Mouse (Mus musculus): ENCODE data around the gene Tmem252. TPM values are rescaled to one million over a fixed set of nuclear protein-coding genes. Genes with fewer than 3 reads are reported as not detected.
"Not testable (repeated sequence)": the region's sequence is repeated elsewhere in the genome, so short reads cannot be mapped to it uniquely, and the experiment has no call there.

Tmem252 gene
- polyA plus RNA-seq, 1 experiment from 2014 or later = 14.5 TPM

DNA sequence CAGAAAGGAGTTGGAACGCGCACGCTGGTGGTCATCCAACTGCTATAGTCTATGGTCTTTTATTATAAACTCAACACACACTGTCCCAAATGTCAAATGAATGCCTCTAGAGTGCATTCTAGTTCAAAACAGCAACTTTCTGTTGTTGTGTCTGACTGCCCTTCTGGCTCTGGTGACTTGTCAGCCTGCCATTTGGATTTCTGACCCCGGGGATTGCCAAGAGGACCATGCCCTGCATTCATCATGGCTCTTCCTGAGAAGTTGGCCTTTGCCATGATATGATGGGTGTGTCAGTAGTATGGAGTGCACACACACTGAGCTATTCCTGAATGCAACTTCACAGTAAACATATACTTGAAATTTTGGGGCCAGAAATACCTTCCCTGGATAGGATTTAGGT lies 15.7 kb downstream of the Tmem252 start:
- no peak overlapping the region for H3K4me2 ChIP-seq (replicated peaks; ENCODE audit: low read depth, low read length)
- no peak overlapping the region for H3K4me3 ChIP-seq (ENCODE audit: low read depth, low read length)
- no peaks in the 10 kb centered on the region for H3K9me3 ChIP-seq (ENCODE audit: control insufficient read depth, low read depth, low read length)
- 95% methylated on average over 4 of the region's 4 CpGs for WGBS
- no peaks in the 10 kb centered on the region for H3K4me1 ChIP-seq (ENCODE audit: control insufficient read depth, insufficient read depth, low read length)
- H3K36me3 ChIP-seq (ENCODE audit: control insufficient read depth, insufficient read depth, low read length) = peaks cover 5% of the 10 kb centered on the region; the same call in 1 of the 2 replicates
- ATAC-seq (ENCODE audit: insufficient number of reproducible peaks, insufficient read depth, low FRiP score, low read depth) = no peak
- H3K9ac ChIP-seq (replicated peaks; ENCODE audit: low read depth, low read length) = no peak overlapping the region
- H3K27me3 ChIP-seq (ENCODE audit: control insufficient read depth, insufficient read depth, low read length) = no peaks in the 10 kb centered on the region
- no peak overlapping the region for H3K27ac ChIP-seq (ENCODE audit: low read length)

DNA sequence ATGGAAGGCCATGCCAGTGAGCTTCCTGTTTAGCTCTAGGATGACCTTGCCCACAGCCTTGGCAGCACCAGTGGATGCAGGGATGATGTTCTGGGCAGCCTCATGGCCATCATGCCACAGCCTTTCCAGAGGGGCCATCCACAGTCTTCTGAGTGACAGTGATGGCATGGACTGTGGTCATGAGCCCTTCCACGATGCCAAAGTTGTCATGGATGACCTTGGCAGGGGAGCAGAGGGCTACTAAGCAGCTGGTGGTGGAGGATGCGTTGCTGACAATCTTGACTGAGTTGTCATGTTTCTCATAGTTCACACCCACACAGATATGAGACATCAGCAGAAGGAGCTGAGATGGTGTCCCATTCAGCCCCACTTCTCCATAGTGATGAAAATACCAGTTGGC lies 18.9 kb downstream of the Tmem252 start:
- no peak for ATAC-seq (ENCODE audit: insufficient number of reproducible peaks, insufficient read depth, low FRiP score, low read depth)

DNA sequence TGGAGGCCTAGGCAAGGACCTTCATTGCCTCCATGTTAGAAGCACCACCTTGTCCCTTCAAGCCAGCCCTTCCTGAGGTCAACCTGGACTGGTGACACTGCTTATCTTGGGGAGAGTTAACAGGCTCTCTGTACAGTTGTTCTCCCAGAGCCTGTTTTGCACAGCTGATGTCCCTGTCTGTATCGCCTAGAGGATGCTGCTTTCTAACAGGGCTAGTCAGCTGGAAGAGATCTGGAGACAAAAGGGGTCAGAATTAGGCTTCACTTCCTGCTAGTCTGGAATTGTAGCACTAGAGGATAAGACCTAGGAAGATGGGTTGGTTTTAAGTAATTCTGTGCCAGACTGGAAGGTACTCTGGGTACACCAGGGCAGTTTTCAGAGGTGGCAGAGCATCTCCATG lies 24.1 kb downstream of the Tmem252 start:
- peaks cover 8% of the 10 kb centered on the region; the same call in 1 of the 2 replicates for H3K4me1 ChIP-seq (ENCODE audit: control insufficient read depth, insufficient read depth, low read length)
- H3K9ac ChIP-seq (replicated peaks; ENCODE audit: low read depth, low read length) = no peak overlapping the region
- H3K36me3 ChIP-seq (ENCODE audit: control insufficient read depth, insufficient read depth, low read length) = peaks cover 5% of the 10 kb centered on the region; the same call in 1 of the 2 replicates
- WGBS = 76% methylated on average over 1 of the region's 1 CpGs
- ATAC-seq (ENCODE audit: insufficient number of reproducible peaks, insufficient read depth, low FRiP score, low read depth) = no peak
- no peak overlapping the region for H3K27ac ChIP-seq (ENCODE audit: low read length)
- H3K27me3 ChIP-seq (ENCODE audit: control insufficient read depth, insufficient read depth, low read length) = no peaks in the 10 kb centered on the region
- no peaks in the 10 kb centered on the region for H3K9me3 ChIP-seq (ENCODE audit: control insufficient read depth, low read depth, low read length)
- no peak overlapping the region for H3K4me3 ChIP-seq (ENCODE audit: low read depth, low read length)
- H3K4me2 ChIP-seq (replicated peaks; ENCODE audit: low read depth, low read length) = no peak overlapping the region

More for the DNA sequence above, 18.9 kb downstream of the Tmem252 start:
- WGBS = 88% methylated on average over 2 of the region's 2 CpGs
- Histone ChIP-seq H3K9ac (replicated peaks; ENCODE audit: low read depth, low read length) (no peak overlapping the region), H3K9me3 (ENCODE audit: control insufficient read depth, low read depth, low read length) (no peaks in the 10 kb centered on the region), H3K4me3 (ENCODE audit: low read depth, low read length) (no peak overlapping the region), H3K27ac (ENCODE audit: low read length) (no peak overlapping the region), H3K36me3 (ENCODE audit: control insufficient read depth, insufficient read depth, low read length) (peaks cover 5% of the 10 kb centered on the region; the same call in 1 of the 2 replicates), H3K4me2 (replicated peaks; ENCODE audit: low read depth, low read length) (no peak overlapping the region), H3K27me3 (ENCODE audit: control insufficient read depth, insufficient read depth, low read length) (no peaks in the 10 kb centered on the region), H3K4me1 (ENCODE audit: control insufficient read depth, insufficient read depth, low read length) (no peaks in the 10 kb centered on the region)

- no peaks in the 10 kb centered on the region for H3K27me3 ChIP-seq (ENCODE audit: control insufficient read depth, insufficient read depth, low read length)
- H3K9me3 ChIP-seq (ENCODE audit: control insufficient read depth, low read depth, low read length) = no peaks in the 10 kb centered on the region
- no peak overlapping the region for H3K9ac ChIP-seq (replicated peaks; ENCODE audit: low read depth, low read length)
- WGBS = 50% methylated on average over 5 of the region's 5 CpGs
- peaks cover under 1% of the 10 kb centered on the region; the same call in 1 of the 2 replicates for H3K36me3 ChIP-seq (ENCODE audit: control insufficient read depth, insufficient read depth, low read length)
- no peak for ATAC-seq (ENCODE audit: insufficient number of reproducible peaks, insufficient read depth, low FRiP score, low read depth)
- H3K4me1 ChIP-seq (ENCODE audit: control insufficient read depth, insufficient read depth, low read length) = peaks cover 9% of the 10 kb centered on the region; the same call in 1 of the 2 replicates
- no peak overlapping the region for H3K4me3 ChIP-seq (ENCODE audit: low read depth, low read length)
- H3K27ac ChIP-seq (ENCODE audit: low read length) = no peak overlapping the region
- H3K4me2 ChIP-seq (replicated peaks; ENCODE audit: low read depth, low read length) = no peak overlapping the region
Measured at GRCm38 (mm10) chr19:24698651-24699050, 24.8 kb downstream of the Tmem252 start.

DNA sequence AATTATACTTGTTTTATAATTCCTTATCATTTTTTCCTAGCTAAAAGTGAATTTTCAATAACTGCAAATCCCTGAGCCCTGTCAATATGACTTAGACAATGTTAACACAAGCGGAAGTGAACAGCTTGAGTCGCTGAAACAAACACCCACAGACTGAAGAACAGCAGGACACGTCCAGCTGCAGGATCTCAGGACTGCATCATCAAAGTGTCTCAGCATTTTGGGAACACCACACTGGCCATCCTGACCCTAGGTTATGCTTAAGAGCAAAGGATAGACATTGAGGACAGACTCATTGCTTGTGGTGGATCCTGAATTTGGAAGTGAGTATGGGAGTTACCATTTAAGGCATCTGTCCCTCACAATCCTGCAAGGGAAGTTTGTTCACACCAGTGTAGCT lies 25.4 kb downstream of the Tmem252 start:
- Histone ChIP-seq H3K9me3 (ENCODE audit: control insufficient read depth, low read depth, low read length) (no peaks in the 10 kb centered on the region), H3K27me3 (ENCODE audit: control insufficient read depth, insufficient read depth, low read length) (no peaks in the 10 kb centered on the region), H3K36me3 (ENCODE audit: control insufficient read depth, insufficient read depth, low read length) (no peaks in the 10 kb centered on the region; the same call in 1 of the 2 replicates), H3K4me2 (replicated peaks; ENCODE audit: low read depth, low read length) (no peak overlapping the region), H3K4me3 (ENCODE audit: low read depth, low read length) (no peak overlapping the region), H3K4me1 (ENCODE audit: control insufficient read depth, insufficient read depth, low read length) (peaks cover 9% of the 10 kb centered on the region; the same call in 1 of the 2 replicates), H3K9ac (replicated peaks; ENCODE audit: low read depth, low read length) (no peak overlapping the region), H3K27ac (ENCODE audit: low read length) (no peak overlapping the region)
- no peak for ATAC-seq (ENCODE audit: insufficient number of reproducible peaks, insufficient read depth, low FRiP score, low read depth)
- 61% methylated on average over 3 of the region's 3 CpGs for WGBS

- Histone ChIP-seq H3K4me2 (replicated peaks; ENCODE audit: low read depth, low read length) (no peak overlapping the region), H3K4me1 (ENCODE audit: control insufficient read depth, insufficient read depth, low read length) (peaks cover 15% of the 10 kb centered on the region; the same call in 1 of the 2 replicates), H3K9me3 (ENCODE audit: control insufficient read depth, low read depth, low read length) (no peaks in the 10 kb centered on the region), H3K27me3 (ENCODE audit: control insufficient read depth, insufficient read depth, low read length) (no peaks in the 10 kb centered on the region), H3K27ac (ENCODE audit: low read length) (no peak overlapping the region), H3K9ac (replicated peaks; ENCODE audit: low read depth, low read length) (no peak overlapping the region), H3K36me3 (ENCODE audit: control insufficient read depth, insufficient read depth, low read length) (no peaks in the 10 kb centered on the region; the same call in 1 of the 2 replicates), H3K4me3 (ENCODE audit: low read depth, low read length) (no peak overlapping the region)
- ATAC-seq (ENCODE audit: insufficient number of reproducible peaks, insufficient read depth, low FRiP score, low read depth) = no peak
Measured at GRCm38 (mm10) chr19:24699910-24700309, 26.1 kb downstream of the Tmem252 start.

- Histone ChIP-seq H3K4me2 (replicated peaks; ENCODE audit: low read depth, low read length) (no peak overlapping the region), H3K27ac (ENCODE audit: low read length) (no peak overlapping the region), H3K36me3 (ENCODE audit: control insufficient read depth, insufficient read depth, low read length) (no peaks in the 10 kb centered on the region; the same call in 1 of the 2 replicates), H3K4me1 (ENCODE audit: control insufficient read depth, insufficient read depth, low read length) (peaks cover 15% of the 10 kb centered on the region; the same call in 1 of the 2 replicates), H3K27me3 (ENCODE audit: control insufficient read depth, insufficient read depth, low read length) (no peaks in the 10 kb centered on the region), H3K9me3 (ENCODE audit: control insufficient read depth, low read depth, low read length) (no peaks in the 10 kb centered on the region), H3K9ac (replicated peaks; ENCODE audit: low read depth, low read length) (no peak overlapping the region), H3K4me3 (ENCODE audit: low read depth, low read length) (no peak overlapping the region)
- ATAC-seq (ENCODE audit: insufficient number of reproducible peaks, insufficient read depth, low FRiP score, low read depth) = no peak
- 86% methylated on average over 5 of the region's 5 CpGs for WGBS
Measured at GRCm38 (mm10) chr19:24700664-24701063, 26.9 kb downstream of the Tmem252 start.

- H3K4me3 ChIP-seq (ENCODE audit: low read depth, low read length) = no peak overlapping the region
- no peaks in the 10 kb centered on the region for H3K9me3 ChIP-seq (ENCODE audit: control insufficient read depth, low read depth, low read length)
- WGBS = 71% methylated on average over 8 of the region's 8 CpGs
- H3K36me3 ChIP-seq (ENCODE audit: control insufficient read depth, insufficient read depth, low read length) = no peaks in the 10 kb centered on the region
- H3K4me2 ChIP-seq (replicated peaks; ENCODE audit: low read depth, low read length) = no peak overlapping the region
- H3K27ac ChIP-seq (ENCODE audit: low read length) = no peak overlapping the region
- peaks cover 15% of the 10 kb centered on the region; the same call in 1 of the 2 replicates for H3K4me1 ChIP-seq (ENCODE audit: control insufficient read depth, insufficient read depth, low read length)
- H3K27me3 ChIP-seq (ENCODE audit: control insufficient read depth, insufficient read depth, low read length) = no peaks in the 10 kb centered on the region
- no peak overlapping the region for H3K9ac ChIP-seq (replicated peaks; ENCODE audit: low read depth, low read length)
- no peak for ATAC-seq (ENCODE audit: insufficient number of reproducible peaks, insufficient read depth, low FRiP score, low read depth)
Measured at GRCm38 (mm10) chr19:24701716-24702115, 27.9 kb downstream of the Tmem252 start.

DNA sequence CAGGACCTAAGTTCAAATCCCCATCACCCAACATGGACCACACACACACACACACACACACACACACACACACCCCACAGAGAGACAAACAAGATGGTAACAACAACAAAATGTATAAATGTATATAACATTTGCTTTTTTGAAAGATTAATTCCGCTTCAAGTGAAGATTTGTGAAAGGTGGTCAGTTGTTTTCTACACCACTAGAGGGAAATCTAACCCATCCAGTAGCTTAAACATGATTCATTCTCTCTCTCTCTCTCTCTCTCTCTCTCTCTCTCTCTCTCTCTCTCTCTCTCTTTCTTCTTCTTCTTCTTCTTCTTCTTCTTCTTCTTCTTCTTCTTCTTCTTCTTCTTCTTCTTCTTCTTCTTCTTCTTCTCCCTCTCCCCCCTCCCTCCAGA lies 29.4 kb downstream of the Tmem252 start:
- ATAC-seq (ENCODE audit: insufficient number of reproducible peaks, insufficient read depth, low FRiP score, low read depth); H3K27me3 ChIP-seq (ENCODE audit: control insufficient read depth, insufficient read depth, low read length); H3K36me3 ChIP-seq (ENCODE audit: control insufficient read depth, insufficient read depth, low read length); H3K9ac ChIP-seq (replicated peaks; ENCODE audit: low read depth, low read length); H3K4me3 ChIP-seq (ENCODE audit: low read depth, low read length); H3K4me2 ChIP-seq (replicated peaks; ENCODE audit: low read depth, low read length); H3K9me3 ChIP-seq (ENCODE audit: control insufficient read depth, low read depth, low read length): not testable (repeated sequence)
- 60% methylated on average over 1 of the region's 1 CpGs for WGBS
- H3K27ac ChIP-seq (ENCODE audit: low read length) = peak overlapping the region; percentile 39; the same call in 1 of the 2 replicates
- H3K4me1 ChIP-seq (ENCODE audit: control insufficient read depth, insufficient read depth, low read length) = peaks cover 20% of the 10 kb centered on the region; the same call in 1 of the 2 replicates

Data from stomach, embryonic 14.5 days (tissue).